Mouse (Mus musculus) ovary, adult 18-20 months (tissue): ENCODE results near the gene Prr3.
"Not testable (repeated sequence)": the region's sequence is repeated elsewhere in the genome, so short reads cannot be mapped to it uniquely, and the experiment has no call there.

ENCODE experiments used
- DNase-seq: peaks from one replicate; pipeline ENCODE4 v3.0.0; 2022; ENCODE audit warnings: low spot score, mixed read lengths

The Prr3 gene

DNA sequence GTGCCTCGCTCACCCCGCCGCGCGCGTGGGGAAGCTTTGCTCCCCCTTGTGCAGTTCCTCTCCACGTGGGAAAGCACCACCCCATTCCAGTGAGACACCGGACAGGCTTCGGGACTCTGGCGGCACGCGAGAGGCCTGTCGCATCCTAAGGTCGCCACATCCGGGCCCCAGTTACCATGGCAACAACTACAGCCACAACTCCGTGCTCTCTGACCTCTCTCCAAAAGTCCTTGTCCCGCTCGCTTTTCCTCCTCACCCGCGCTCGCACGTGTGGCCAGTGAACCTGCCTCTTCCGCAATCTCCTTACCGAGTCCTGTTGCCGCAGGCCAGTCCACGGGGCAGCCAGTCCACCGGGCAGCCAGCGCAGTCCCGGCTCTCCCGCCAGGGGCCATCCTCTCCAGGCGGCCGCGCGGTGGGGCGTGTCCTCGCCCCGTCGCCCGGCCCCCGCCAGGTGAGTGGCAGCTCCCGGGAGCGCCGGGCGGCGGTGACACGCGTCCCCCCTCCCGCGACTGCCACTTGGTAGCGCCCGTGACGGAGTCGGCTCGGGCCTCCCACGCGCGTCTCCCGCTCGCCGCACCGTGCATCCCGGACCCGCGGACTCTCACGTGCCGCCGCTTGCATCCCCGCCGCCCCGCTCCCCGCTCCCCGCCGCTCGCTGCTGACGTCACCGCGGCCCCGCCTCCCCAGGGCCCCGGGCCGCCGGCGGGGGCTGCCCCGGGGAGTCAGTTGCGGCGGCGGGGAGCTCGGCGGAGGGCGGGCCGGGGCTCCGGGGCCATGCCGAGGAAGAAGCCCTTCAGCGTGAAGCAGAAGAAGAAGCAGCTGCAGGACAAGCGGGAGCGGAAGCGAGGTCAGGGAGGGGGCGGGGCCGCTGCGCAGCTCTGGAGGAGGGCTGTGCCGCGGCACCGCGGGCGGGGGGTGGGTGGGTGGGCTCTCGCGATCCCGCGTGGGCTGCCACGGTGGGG is at the start of gene Prr3, which contains the start of gene Gnl1:
Gene Prr3, minus strand, starts transcription at position 836 of the 962 bp plus-strand sequence.
Gene Gnl1, plus strand, starts transcription at position 451 of the 962 bp plus-strand sequence.
- peak; percentile 84 for DNase-seq

- no peak for DNase-seq
Measured at GRCm38 (mm10) chr17:36028879-36029619, 49.0 kb upstream of the Prr3 start.

- DNase-seq, result no peak
Measured at GRCm38 (mm10) chr17:36027663-36028062, 47.6 kb upstream of the Prr3 start.

GRCm38 (mm10) chr17:36025901-36026300 is 45.9 kb upstream of the Prr3 start:
- DNase-seq, result no peak

DNA sequence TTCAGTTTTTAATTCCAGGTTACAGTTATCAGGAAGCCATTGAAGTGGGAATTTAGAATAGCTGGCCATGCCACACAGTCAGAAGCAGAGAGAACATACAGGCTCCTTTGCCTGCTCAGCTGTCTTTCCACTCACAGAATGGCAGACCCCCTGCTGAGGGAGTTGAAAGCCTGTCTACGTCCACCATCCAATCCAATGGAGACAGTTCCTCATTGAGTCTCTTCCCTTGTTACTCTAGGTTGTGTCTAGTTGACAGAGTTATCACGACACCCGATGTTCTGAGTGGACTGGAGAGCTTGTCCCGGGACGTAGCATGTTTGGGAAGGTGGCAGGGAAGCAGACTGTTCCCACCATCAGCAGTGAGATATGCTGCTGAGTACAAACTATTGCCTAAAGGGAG is 45.2 kb upstream of the Prr3 start:
- no peak for DNase-seq

- DNase-seq, result no peak
Measured at GRCm38 (mm10) chr17:36023710-36024654, 43.9 kb upstream of the Prr3 start.

GRCm38 (mm10) chr17:36022922-36023321 is 42.9 kb upstream of the Prr3 start:
- DNase-seq, result no peak

- no peak for DNase-seq
Measured at GRCm38 (mm10) chr17:36022098-36022497, 42.1 kb upstream of the Prr3 start.

DNA sequence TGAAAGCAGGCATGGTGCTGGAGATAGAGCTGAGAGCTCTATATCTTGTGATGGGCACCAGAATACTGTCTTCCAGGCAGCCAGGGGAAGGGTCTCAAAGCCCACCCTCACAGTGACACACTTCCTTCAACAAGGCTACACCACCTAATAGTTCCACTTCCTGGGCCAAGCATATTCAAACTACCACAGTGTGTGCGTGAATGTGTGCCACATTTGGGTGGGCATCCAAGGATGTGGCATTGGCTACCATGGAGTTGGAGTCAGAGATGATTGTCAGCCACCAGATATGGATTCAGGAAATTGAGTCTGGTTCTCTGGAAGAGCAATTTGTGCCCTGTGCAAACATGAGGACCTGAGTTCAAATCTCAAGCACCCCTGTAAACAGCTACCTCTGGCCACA is 41.3 kb upstream of the Prr3 start:
- DNase-seq, result no peak

DNA sequence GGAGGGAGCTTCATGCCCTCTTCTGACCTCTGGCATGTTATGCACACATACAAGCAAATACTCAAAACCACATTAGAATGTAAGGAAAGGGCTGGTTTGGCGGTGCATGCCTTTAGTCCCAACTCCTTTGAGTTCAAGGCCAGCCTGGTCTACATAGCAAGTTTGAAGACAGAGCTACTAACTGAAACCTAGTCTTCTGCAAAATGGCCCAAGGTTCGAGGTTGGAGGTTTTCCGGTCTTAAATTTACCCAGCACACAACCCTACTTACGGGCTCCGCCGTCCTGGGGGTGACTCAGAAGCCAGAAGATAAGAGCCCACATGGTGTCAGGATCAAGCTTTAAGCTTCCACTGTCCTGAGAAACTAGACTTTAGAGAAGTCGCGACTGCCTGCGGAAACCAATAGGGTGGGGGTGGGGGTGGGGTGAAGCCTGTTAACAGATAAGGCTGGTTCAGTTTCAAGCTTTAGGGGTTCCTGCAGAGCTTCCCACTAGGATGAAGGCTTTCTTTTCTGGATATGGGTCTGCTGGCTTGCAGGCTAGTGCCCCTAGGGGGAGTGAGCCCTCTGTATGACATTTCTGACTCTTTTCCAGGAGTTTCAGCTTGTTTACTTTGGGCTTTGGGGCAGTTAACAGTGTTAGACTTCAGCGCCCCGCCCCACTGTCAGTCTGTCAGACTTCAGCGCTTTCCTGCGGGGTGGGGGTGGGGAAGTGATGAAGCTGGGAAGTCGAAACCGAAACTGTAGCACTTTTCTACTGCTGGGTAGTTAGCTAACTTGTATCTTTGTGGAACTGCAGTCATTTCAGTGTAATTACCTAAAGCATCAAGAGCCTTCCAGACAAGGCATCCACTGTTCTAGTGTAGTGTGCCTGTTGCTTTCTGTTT is 40.4 kb upstream of the Prr3 start, which contains the start of gene H2-T24:
Gene H2-T24, minus strand, starts transcription at position 370 of the 883 bp plus-strand sequence.
- DNase-seq, result no peak

GRCm38 (mm10) chr17:36019519-36019918 is 39.5 kb upstream of the Prr3 start:
- DNase-seq, result no peak

DNA sequence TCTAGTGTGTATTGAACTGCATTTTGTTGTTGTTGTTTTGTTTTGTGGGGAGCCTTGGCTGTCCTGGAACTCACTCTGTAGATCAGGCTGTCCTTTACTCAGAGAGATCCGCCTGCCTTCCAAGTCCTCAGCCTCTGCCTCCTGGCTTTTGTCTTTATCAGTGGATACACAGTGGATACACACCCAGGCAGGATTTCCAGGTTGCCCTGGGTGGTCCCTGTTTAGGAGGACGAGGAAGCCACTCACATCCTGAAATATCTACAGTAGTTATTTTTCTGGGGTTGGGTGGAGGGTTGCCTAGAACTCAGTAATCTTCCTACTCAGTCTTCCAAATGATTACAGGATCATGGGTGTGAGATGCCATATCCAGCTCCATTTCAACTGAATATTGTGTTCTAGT is 38.9 kb upstream of the Prr3 start:
- no peak for DNase-seq

- no peak for DNase-seq
Measured at GRCm38 (mm10) chr17:36017046-36017445, 37.0 kb upstream of the Prr3 start.

- no peak for DNase-seq
Measured at GRCm38 (mm10) chr17:36014977-36015376, 34.9 kb upstream of the Prr3 start.

GRCm38 (mm10) chr17:36004409-36004808 is 24.4 kb upstream of the Prr3 start:
- DNase-seq, result not testable (repeated sequence)

DNA sequence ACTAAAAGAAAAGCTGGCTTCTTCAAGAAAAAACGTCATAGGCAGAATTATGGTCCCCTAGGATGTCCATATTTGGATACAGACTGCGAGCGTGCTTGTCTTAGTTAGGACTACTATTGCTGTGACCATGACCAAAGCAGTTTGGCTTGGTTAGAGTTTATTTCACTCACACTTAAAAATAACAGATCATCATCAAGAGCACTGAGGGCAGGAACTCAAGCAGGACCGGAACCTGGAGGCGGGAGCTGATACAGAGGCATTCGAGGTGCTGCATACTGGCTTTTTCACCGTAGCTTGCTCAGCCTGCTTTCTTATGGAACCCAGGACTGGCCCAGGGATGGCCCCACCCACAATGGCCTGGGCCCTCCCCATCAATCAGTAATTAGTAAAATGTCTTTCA is 23.3 kb upstream of the Prr3 start:
- no peak for DNase-seq

DNA sequence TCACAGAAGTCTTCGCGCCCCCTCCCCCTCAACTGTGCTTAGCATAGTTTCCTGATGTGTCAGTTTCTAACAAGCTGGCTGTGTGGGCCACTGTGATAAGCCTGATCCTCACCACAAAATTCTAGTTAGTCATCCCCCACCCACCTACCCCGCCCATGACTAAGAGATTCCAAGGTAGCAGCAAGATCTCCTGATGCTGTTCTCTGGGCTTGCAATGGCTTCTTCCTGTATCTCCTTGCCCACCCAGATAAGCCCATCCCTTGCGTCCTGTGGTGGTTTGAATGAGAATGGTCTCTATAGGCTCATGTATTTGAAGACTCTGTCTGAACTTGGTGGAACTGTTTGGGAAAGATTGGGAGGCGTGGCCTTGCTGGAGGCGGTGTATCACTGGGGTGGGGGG is 21.9 kb upstream of the Prr3 start:
- no peak for DNase-seq

GRCm38 (mm10) chr17:36001121-36001897 is 21.3 kb upstream of the Prr3 start:
- no peak for DNase-seq

DNA sequence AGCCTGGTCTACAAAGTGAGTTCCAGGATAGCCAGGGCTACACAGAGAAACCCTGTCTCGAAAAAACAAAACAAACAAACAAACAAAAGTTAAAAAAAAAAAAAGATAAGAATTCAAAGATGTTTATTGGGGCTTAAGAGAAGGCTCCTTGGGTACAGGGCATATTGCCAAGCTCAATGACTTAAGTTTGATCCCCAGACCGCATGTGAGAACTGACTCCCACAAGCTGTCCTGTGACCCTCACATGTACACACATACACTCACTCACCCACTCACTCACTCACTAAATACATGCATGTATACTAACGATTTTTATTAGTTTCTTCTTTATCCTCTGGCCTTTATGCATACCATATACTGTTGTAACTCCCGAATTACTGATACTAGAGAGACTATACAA is 20.3 kb upstream of the Prr3 start:
- DNase-seq, result no peak

GRCm38 (mm10) chr17:35999356-35999755 is 19.3 kb upstream of the Prr3 start:
- DNase-seq, result no peak
